Mouse (Mus musculus): Measurements from ENCODE around the gene Irf9. TPM values are rescaled to one million over a fixed set of nuclear protein-coding genes. Genes with fewer than 3 reads are reported as not detected.

Irf9 gene
- polyA plus RNA-seq, 1 experiment: 10.9 TPM

DNA sequence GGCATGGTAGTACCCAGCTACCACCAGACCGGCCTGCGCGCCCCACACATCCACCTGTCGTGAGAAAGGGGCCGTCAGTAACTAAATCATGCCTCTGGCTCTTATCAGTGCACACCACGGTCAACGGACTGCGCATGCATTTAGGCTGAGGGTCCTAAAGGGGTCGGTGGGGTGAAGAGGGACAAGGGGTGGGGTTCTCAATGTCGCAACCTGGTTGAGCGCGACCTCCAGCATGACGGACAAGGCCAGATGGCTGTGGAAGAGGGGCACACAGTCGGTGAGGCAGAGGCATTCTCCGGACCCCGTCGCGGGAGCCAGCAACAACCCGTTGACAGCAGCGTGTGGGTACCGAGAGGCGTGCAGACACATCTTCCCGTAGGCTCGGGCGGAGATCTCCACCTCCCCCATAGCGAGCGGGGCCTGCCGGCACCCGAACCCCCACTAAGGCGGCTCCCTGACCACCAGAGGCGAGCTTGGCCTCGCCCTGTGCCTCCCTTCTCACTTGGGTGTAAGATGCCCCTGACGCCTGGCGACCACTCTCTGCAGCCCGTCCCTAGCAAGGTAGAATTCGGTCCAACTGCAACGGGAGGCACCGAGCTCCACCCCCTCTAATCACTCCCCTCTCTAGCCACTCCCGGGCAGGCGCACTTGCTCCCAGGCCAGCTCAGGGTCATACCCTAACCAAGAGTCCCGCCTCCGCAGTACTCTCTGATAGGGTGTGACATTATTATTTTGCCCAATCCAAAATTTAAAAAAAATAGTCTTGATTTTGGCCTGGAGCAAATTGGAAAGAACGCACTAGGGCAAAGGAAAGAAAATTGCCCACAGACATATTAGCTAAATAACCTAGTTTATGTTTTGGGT, 18.4 kb upstream of the Irf9 start, which contains the start of gene Emc9:
TSS of gene Emc9 (minus strand) at position 601 of the 864 bp plus-strand sequence.
- peak within 1 kb of the TSS; percentile 29 for H3K9ac ChIP-seq (ENCODE audit: low read depth, poor library complexity, severe bottlenecking)
- peaks cover under 1% of the 10 kb centered on the region for H3K4me1 ChIP-seq (ENCODE audit: control insufficient read depth, insufficient read depth, low read length)
- H3K4me3 ChIP-seq (ENCODE audit: low read depth, low read length): peak within 1 kb of the TSS; percentile 65
- H3K27ac ChIP-seq (ENCODE audit: insufficient read depth, low read length): peak within 1 kb of the TSS; percentile 65
- peaks cover 9% of the 10 kb centered on the region for H3K36me3 ChIP-seq (ENCODE audit: control insufficient read depth, insufficient read depth, low read length, poor library complexity, severe bottlenecking)
- no peaks in the 10 kb centered on the region for H3K27me3 ChIP-seq (ENCODE audit: control insufficient read depth, insufficient read depth, low read length, poor library complexity, severe bottlenecking)
- no peaks in the 10 kb centered on the region for H3K9me3 ChIP-seq (replicated peaks; ENCODE audit: control insufficient read depth, insufficient read depth, low read length, poor library complexity, severe bottlenecking)
- TF ChIP-seq EP300 (IDR thresholded peaks at IDR 0.05; ENCODE audit: insufficient read depth, low read depth, low read length) (no peak), POLR2A (IDR thresholded peaks at IDR 0.05; ENCODE audit: insufficient read depth, low read length) (peak; percentile 27), CTCF (IDR thresholded peaks at IDR 0.05; ENCODE audit: low read depth, low read length) (no peak)

DNA sequence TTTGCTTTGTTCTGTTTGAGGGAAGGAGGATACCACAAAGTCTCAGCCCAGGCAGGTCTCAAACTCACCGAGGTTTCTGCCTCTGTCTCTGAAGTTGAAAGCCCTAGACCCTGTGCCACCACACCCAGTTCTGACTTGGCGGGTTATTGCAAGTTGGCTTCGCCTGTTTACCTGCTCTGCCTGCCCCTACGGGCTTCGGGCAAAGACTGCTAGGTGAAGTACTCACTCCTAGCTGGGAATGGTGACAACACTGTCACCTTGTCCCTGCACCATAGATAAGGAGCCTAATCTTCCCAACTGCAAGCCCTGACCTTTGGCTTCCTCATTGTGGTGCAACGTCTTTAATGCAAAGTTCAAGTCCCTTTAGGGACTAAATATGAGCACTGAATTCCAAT, 17.8 kb upstream of the Irf9 start:
- no peaks in the 10 kb centered on the region for H3K9me3 ChIP-seq (replicated peaks; ENCODE audit: control insufficient read depth, insufficient read depth, low read length, poor library complexity, severe bottlenecking)
- H3K27ac ChIP-seq (ENCODE audit: insufficient read depth, low read length): peak overlapping the region; percentile 65
- H3K4me1 ChIP-seq (ENCODE audit: control insufficient read depth, insufficient read depth, low read length): no peaks in the 10 kb centered on the region
- H3K4me3 ChIP-seq (ENCODE audit: low read depth, low read length): peak overlapping the region; percentile 20; the same call in 1 of the 2 replicates
- H3K9ac ChIP-seq (ENCODE audit: low read depth, poor library complexity, severe bottlenecking): peak overlapping the region; percentile 29; the same call in 1 of the 2 replicates
- peaks cover 9% of the 10 kb centered on the region for H3K36me3 ChIP-seq (ENCODE audit: control insufficient read depth, insufficient read depth, low read length, poor library complexity, severe bottlenecking)
- TF ChIP-seq EP300 (IDR thresholded peaks at IDR 0.05; ENCODE audit: insufficient read depth, low read depth, low read length) (no peak), CTCF (IDR thresholded peaks at IDR 0.05; ENCODE audit: low read depth, low read length) (no peak), POLR2A (IDR thresholded peaks at IDR 0.05; ENCODE audit: insufficient read depth, low read length) (no peak)
- H3K27me3 ChIP-seq (ENCODE audit: control insufficient read depth, insufficient read depth, low read length, poor library complexity, severe bottlenecking): no peaks in the 10 kb centered on the region

- Histone ChIP-seq H3K27ac (ENCODE audit: insufficient read depth, low read length) (no peak overlapping the region), H3K9ac (ENCODE audit: low read depth, poor library complexity, severe bottlenecking) (peak overlapping the region; percentile 29; the same call in 1 of the 2 replicates)
Measured at GRCm38 (mm10) chr14:55586149-55586548, 17.2 kb upstream of the Irf9 start.

DNA sequence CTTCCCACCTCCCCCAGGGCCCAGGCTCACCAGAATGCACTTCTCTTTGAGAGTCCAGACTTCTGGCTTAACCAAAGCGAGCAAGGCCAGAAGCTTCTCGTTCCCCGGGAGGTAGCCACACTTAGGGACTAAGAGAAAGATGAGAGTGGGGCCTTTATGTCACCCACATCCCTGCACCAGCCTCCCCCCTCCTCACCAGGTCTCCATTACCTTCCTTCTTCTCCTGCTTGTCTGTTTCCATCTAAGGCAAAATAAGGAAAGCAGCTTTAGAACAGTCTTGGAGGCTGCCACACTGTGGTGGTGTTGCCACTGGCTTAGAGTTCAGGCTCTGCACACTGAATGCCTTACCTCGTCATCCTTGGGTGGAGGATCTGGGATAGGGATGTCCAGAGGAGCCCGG, 14.1 kb upstream of the Irf9 start:
- Histone ChIP-seq H3K27ac (ENCODE audit: insufficient read depth, low read length) (no peak overlapping the region), H3K9me3 (replicated peaks; ENCODE audit: control insufficient read depth, insufficient read depth, low read length, poor library complexity, severe bottlenecking) (no peaks in the 10 kb centered on the region), H3K36me3 (ENCODE audit: control insufficient read depth, insufficient read depth, low read length, poor library complexity, severe bottlenecking) (no peaks in the 10 kb centered on the region; the same call in 1 of the 2 replicates), H3K9ac (ENCODE audit: low read depth, poor library complexity, severe bottlenecking) (no peak overlapping the region), H3K27me3 (ENCODE audit: control insufficient read depth, insufficient read depth, low read length, poor library complexity, severe bottlenecking) (no peaks in the 10 kb centered on the region), H3K4me3 (ENCODE audit: low read depth, low read length) (no peak overlapping the region), H3K4me1 (ENCODE audit: control insufficient read depth, insufficient read depth, low read length) (no peaks in the 10 kb centered on the region)
- TF ChIP-seq CTCF (IDR thresholded peaks at IDR 0.05; ENCODE audit: low read depth, low read length): no peak
- TF ChIP-seq POLR2A (IDR thresholded peaks at IDR 0.05; ENCODE audit: insufficient read depth, low read length): no peak
- no peak for TF ChIP-seq EP300 (IDR thresholded peaks at IDR 0.05; ENCODE audit: insufficient read depth, low read depth, low read length)

More at GRCm38 (mm10) chr14:55586149-55586548, 17.2 kb upstream of the Irf9 start:
- no peak for TF ChIP-seq EP300 (IDR thresholded peaks at IDR 0.05; ENCODE audit: insufficient read depth, low read depth, low read length)
- no peak for TF ChIP-seq CTCF (IDR thresholded peaks at IDR 0.05; ENCODE audit: low read depth, low read length)
- no peak for TF ChIP-seq POLR2A (IDR thresholded peaks at IDR 0.05; ENCODE audit: insufficient read depth, low read length)
- Histone ChIP-seq H3K9me3 (replicated peaks; ENCODE audit: control insufficient read depth, insufficient read depth, low read length, poor library complexity, severe bottlenecking) (no peaks in the 10 kb centered on the region), H3K4me3 (ENCODE audit: low read depth, low read length) (no peak overlapping the region), H3K36me3 (ENCODE audit: control insufficient read depth, insufficient read depth, low read length, poor library complexity, severe bottlenecking) (peaks cover 3% of the 10 kb centered on the region; the same call in 1 of the 2 replicates), H3K4me1 (ENCODE audit: control insufficient read depth, insufficient read depth, low read length) (no peaks in the 10 kb centered on the region), H3K27me3 (ENCODE audit: control insufficient read depth, insufficient read depth, low read length, poor library complexity, severe bottlenecking) (no peaks in the 10 kb centered on the region)

GRCm38 (mm10) chr14:55589771-55590448, 13.5 kb upstream of the Irf9 start:
- H3K4me3 ChIP-seq (ENCODE audit: low read depth, low read length): no peak overlapping the region
- no peaks in the 10 kb centered on the region for H3K9me3 ChIP-seq (replicated peaks; ENCODE audit: control insufficient read depth, insufficient read depth, low read length, poor library complexity, severe bottlenecking)
- H3K9ac ChIP-seq (ENCODE audit: low read depth, poor library complexity, severe bottlenecking): peak overlapping the region; percentile 89
- TF ChIP-seq EP300 (IDR thresholded peaks at IDR 0.05; ENCODE audit: insufficient read depth, low read depth, low read length) (no peak), CTCF (IDR thresholded peaks at IDR 0.05; ENCODE audit: low read depth, low read length) (no peak), POLR2A (IDR thresholded peaks at IDR 0.05; ENCODE audit: insufficient read depth, low read length) (no peak)
- peaks cover 5% of the 10 kb centered on the region for H3K36me3 ChIP-seq (ENCODE audit: control insufficient read depth, insufficient read depth, low read length, poor library complexity, severe bottlenecking)
- 0 out of 2 replicates have a peak overlapping the region, but pooled peaks have one; percentile 9 for H3K27ac ChIP-seq (ENCODE audit: insufficient read depth, low read length)
- H3K27me3 ChIP-seq (ENCODE audit: control insufficient read depth, insufficient read depth, low read length, poor library complexity, severe bottlenecking): no peaks in the 10 kb centered on the region
- H3K4me1 ChIP-seq (ENCODE audit: control insufficient read depth, insufficient read depth, low read length): no peaks in the 10 kb centered on the region

Measured in ES-Bruce4 (cell line).